Mouse (Mus musculus): ENCODE results near the gene Ttc7b. TPM values are rescaled to one million over a fixed set of nuclear protein-coding genes. Genes with fewer than 3 reads are reported as not detected.

Gene Ttc7b
- polyA plus RNA-seq, 1 experiment from 2014 or later, result 5.0 TPM

DNA sequence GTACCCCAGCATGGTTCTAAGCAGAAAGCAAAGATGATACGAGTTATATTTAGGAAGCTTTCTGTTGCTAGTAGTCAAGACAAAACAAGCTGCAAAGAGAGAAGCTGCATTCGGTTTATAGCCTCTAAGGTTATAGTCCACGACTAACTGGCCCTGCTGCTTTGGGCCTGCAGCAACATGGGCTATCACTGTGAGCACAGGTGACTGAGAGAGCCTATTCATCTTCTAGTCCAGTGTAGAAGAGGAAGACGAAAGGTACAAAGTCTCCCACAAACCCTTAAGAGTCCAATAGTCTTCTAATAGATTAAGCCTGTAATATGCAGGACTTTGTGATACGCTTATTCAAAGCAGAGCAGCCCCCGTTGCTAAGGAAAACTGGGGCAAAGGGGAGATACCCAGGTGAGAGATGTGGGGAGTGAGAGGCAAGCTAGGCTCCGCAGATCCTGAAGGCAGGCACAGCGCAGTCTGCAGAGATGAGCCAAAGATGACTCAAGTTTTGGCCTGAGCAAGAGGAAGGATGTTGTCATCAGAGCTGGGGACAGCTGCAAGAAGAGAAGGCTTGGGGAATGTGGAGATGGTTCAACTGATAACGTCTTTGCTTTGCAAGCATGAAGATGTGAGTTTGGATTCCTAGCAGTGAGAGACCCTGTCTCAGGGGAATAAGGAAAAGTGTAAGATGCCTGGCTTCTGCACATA is 250.5 kb downstream of the Ttc7b start:
- H3K9me3 ChIP-seq, result no peaks in the 10 kb centered on the region
- no peaks in the 10 kb centered on the region for H3K36me3 ChIP-seq
- peaks cover 12% of the 10 kb centered on the region for H3K4me1 ChIP-seq
- no peak for ATAC-seq (ENCODE audit: insufficient number of reproducible peaks, low FRiP score, low TSS enrichment, low read depth)
- WGBS, result 80% methylated on average over 9 of the region's 9 CpGs
- no peak overlapping the region for H3K4me2 ChIP-seq
- no peak overlapping the region for H3K4me3 ChIP-seq
- no peak overlapping the region for H3K9ac ChIP-seq
- H3K27ac ChIP-seq, result no peak overlapping the region
- no peaks in the 10 kb centered on the region for H3K27me3 ChIP-seq

DNA sequence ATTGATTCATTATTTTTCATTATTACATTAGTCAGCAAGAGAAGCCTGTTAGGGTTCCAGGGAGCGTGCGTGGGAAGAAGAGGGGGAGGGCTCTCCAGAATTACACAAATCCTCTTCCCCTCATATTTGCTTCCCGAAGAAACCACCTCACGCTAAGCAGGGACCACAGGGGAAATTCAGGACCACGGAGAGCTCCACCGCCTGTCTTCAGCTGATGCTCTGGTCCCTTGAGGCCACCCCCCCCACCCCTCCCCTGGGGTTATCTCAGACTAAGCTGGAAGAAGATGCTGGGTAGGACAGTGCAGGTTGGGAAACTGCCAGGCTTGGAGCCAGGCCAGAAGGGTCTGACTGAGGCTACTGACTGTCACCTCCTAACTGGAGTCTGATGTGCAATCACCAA is 252.6 kb downstream of the Ttc7b start:
- H3K4me1 ChIP-seq, result peaks cover 13% of the 10 kb centered on the region
- no peaks in the 10 kb centered on the region for H3K36me3 ChIP-seq
- no peak overlapping the region for H3K27ac ChIP-seq
- WGBS, result 10% methylated on average over 6 of the region's 6 CpGs
- ATAC-seq (ENCODE audit: insufficient number of reproducible peaks, low FRiP score, low TSS enrichment, low read depth), result no peak
- H3K4me2 ChIP-seq, result no peak overlapping the region
- no peaks in the 10 kb centered on the region for H3K27me3 ChIP-seq
- no peak overlapping the region for H3K4me3 ChIP-seq
- no peaks in the 10 kb centered on the region for H3K9me3 ChIP-seq
- no peak overlapping the region for H3K9ac ChIP-seq

DNA sequence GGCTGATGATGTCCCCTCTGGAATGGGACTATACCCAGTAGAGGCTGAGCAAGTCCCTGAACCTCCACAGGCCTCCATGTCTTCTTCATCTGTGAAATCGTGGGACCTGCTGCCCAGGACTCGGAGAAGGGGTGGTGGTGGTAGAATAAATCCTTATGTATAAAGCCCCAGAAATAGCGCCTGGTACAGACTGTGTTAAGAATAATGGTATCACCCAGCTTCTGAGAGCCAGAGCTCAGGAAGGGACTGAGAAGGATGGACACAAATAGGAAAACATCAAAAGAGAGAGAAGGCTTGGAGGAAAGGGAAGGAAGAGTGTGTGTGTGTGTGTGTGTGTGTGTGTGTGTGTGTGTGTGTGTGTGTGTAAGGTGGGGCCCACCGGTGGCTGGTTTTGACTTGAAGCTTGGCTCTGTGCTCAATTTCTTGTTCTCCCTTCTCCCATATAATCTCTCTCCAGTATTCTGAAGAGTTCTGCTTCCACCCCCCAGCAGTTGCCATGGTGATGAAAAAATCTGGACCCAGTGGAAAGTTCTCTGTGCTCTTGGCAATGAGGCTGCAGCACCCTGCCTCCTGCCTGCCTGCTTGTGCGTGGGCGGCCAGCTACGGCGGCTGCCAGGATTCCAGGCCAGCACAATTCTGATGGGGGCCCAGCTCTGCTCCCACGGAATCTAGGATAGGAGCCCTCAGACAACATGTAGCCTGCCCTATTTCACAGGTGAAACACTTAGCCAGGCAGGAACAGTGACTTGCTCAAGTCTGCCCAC is 254.9 kb downstream of the Ttc7b start:
- Histone ChIP-seq H3K36me3 (no peaks in the 10 kb centered on the region), H3K27ac (no peak overlapping the region), H3K4me3 (no peak overlapping the region), H3K4me1 (peaks cover 13% of the 10 kb centered on the region), H3K9me3 (no peaks in the 10 kb centered on the region), H3K4me2 (no peak overlapping the region), H3K9ac (no peak overlapping the region), H3K27me3 (no peaks in the 10 kb centered on the region)
- no peak for ATAC-seq (ENCODE audit: insufficient number of reproducible peaks, low FRiP score, low TSS enrichment, low read depth)
- WGBS, result 48% methylated on average over 9 of the region's 9 CpGs

DNA sequence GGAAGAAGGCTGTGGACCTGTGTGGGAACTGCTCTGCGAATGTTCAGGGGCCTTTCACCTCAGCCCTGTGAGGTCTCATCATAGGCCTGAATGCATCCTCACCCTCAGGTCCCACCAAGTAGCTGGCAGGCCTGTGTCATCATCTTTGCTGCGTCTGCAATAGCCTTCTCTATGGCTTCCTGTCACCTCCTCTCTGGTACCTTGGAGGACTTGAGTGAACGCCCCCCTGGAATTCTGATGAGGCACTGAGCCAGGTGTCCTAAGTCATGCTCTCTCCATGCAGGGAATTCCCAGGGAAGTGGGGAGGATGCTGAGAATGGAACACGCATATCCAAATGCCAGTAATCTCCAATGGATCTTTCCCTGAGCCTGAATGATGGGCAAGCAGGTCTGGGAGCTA is 255.7 kb downstream of the Ttc7b start:
- Histone ChIP-seq H3K4me3 (no peak overlapping the region), H3K27ac (no peak overlapping the region), H3K36me3 (no peaks in the 10 kb centered on the region), H3K9me3 (no peaks in the 10 kb centered on the region), H3K4me2 (no peak overlapping the region), H3K9ac (no peak overlapping the region), H3K27me3 (no peaks in the 10 kb centered on the region), H3K4me1 (peaks cover 13% of the 10 kb centered on the region)
- WGBS, result 77% methylated on average over 4 of the region's 4 CpGs
- ATAC-seq (ENCODE audit: insufficient number of reproducible peaks, low FRiP score, low TSS enrichment, low read depth), result no peak

DNA sequence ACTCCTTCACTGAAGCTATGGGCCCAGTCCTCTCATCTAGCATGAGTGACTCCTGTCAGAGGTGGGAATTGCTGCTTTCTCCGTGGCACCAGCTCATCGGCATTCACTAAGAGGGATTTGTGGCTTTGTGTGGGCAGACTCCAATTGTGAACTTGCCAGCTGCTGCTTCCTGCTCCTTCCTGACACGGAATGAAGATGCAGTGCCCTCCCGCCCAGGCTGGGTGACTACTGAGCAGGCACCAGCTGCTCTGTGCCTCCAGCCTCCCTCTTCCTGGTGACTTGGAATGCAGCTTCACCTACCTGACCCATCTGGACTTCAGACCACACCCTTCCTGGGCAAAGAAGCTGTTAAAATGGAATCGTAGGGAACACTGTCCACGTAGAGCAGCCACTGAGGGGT is 257.8 kb downstream of the Ttc7b start:
- H3K9ac ChIP-seq, result no peak overlapping the region
- peaks cover 13% of the 10 kb centered on the region for H3K4me1 ChIP-seq
- ATAC-seq (ENCODE audit: insufficient number of reproducible peaks, low FRiP score, low TSS enrichment, low read depth), result no peak
- H3K4me2 ChIP-seq, result no peak overlapping the region
- no peaks in the 10 kb centered on the region for H3K36me3 ChIP-seq
- H3K4me3 ChIP-seq, result no peak overlapping the region
- 74% methylated on average over 6 of the region's 6 CpGs for WGBS
- H3K9me3 ChIP-seq, result no peaks in the 10 kb centered on the region
- H3K27ac ChIP-seq, result no peak overlapping the region
- no peaks in the 10 kb centered on the region for H3K27me3 ChIP-seq

DNA sequence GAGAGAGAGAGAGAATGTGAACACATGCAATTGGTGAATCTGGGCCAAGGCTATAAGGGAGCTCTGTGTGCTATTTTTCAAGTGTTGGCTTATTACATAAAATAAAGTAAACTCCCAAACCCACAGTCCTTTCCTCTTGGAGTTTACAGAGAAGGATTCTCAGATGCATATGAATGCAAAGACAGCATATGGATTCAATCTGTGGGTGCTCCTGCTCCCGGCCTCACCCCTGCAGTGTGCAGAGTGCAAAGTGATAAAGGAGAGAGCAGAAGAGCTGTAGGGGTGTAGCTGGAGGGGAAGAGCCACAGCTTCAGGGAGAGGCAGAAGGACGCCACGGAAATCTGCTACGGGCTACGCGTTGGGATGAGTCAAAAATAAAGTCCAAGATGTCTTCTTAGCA is 258.9 kb downstream of the Ttc7b start:
- Histone ChIP-seq H3K9me3 (no peaks in the 10 kb centered on the region), H3K4me2 (no peak overlapping the region), H3K9ac (no peak overlapping the region), H3K36me3 (no peaks in the 10 kb centered on the region), H3K4me1 (peaks cover 13% of the 10 kb centered on the region), H3K27me3 (no peaks in the 10 kb centered on the region), H3K4me3 (no peak overlapping the region), H3K27ac (no peak overlapping the region)
- ATAC-seq (ENCODE audit: insufficient number of reproducible peaks, low FRiP score, low TSS enrichment, low read depth), result no peak
- 69% methylated on average over 6 of the region's 6 CpGs for WGBS

DNA sequence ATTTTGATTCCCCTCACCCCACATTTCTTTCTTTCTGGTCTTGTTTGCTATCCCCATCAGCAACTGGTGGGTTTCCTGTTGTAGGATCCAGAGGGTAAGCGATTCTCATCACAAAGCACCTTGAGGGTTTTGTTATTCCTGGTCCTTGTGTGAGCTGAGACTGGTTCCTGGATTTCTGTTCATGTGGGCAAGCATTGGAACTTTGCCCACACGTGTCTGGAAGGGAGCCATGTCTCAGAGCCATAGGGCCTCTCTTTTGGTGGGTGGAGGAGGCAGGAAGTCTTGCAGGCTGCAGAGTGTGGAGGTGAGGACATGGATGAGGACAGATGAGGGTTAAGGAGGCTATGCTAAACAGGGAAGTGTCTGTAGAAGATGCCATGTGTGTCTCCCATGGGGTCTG is 260.5 kb downstream of the Ttc7b start:
- Histone ChIP-seq H3K36me3 (no peaks in the 10 kb centered on the region), H3K4me2 (no peak overlapping the region), H3K4me3 (no peak overlapping the region), H3K9me3 (no peaks in the 10 kb centered on the region), H3K27ac (no peak overlapping the region), H3K4me1 (peaks cover 2% of the 10 kb centered on the region), H3K9ac (no peak overlapping the region), H3K27me3 (no peaks in the 10 kb centered on the region)
- 54% methylated on average over 2 of the region's 2 CpGs for WGBS
- no peak for ATAC-seq (ENCODE audit: insufficient number of reproducible peaks, low FRiP score, low TSS enrichment, low read depth)

DNA sequence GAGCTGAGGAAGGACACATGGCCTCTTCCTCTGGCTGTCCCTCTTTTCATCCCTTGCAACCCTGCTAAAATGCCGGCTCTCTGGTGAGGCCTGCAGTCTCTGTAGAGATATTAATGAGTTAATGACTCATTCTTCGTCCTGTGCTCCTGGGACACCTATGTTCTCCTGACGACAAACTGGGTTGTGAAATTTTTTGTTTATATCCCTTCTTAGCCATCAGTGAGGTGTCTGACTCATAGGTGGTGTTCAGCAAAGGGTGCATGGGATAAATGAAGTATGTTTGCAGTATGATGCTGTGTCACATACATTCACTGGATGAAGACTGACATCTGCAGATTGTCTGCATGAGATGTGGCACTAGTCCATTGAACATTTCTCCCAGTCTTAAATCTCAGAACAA is 262.8 kb downstream of the Ttc7b start:
- H3K4me1 ChIP-seq, result no peaks in the 10 kb centered on the region; the same call in 1 of the 2 replicates
- no peak for ATAC-seq (ENCODE audit: insufficient number of reproducible peaks, low FRiP score, low TSS enrichment, low read depth)
- no peaks in the 10 kb centered on the region for H3K36me3 ChIP-seq
- H3K9ac ChIP-seq, result no peak overlapping the region
- H3K27ac ChIP-seq, result no peak overlapping the region
- no peaks in the 10 kb centered on the region for H3K27me3 ChIP-seq
- no peak overlapping the region for H3K4me2 ChIP-seq
- no peak overlapping the region for H3K4me3 ChIP-seq
- H3K9me3 ChIP-seq, result no peaks in the 10 kb centered on the region
- 62% methylated on average over 3 of the region's 3 CpGs for WGBS

DNA sequence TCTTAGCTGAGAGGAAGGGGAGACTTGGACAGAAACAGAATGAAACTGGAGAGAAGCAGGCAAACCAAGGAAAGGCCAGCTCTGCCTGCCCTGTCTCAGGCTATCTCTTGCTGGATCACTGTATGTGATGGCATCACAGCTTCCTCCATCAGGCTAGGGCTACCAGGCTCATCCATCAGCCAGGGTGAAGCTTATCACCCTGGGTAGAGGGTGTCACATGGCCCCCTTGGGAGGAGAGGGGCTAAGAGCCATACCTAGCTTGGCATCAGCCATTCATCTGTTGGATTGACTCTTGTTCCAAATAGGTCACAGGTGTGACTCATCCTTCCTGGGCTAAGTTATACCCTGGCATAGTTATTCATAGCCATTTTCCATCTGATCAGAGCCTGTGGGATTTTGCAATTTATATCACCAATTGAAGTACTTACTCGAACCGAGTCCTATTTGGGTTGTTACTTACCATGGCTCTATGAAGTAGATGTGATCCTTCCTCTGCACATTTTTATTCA is 265.1 kb downstream of the Ttc7b start:
- no peak for ATAC-seq (ENCODE audit: insufficient number of reproducible peaks, low FRiP score, low TSS enrichment, low read depth)
- H3K4me3 ChIP-seq, result no peak overlapping the region
- 79% methylated on average over 2 of the region's 2 CpGs for WGBS
- H3K9me3 ChIP-seq, result no peaks in the 10 kb centered on the region
- no peak overlapping the region for H3K27ac ChIP-seq
- H3K36me3 ChIP-seq, result no peaks in the 10 kb centered on the region
- H3K4me1 ChIP-seq, result no peaks in the 10 kb centered on the region; the same call in 1 of the 2 replicates
- H3K4me2 ChIP-seq, result no peak overlapping the region
- no peak overlapping the region for H3K9ac ChIP-seq
- H3K27me3 ChIP-seq, result no peaks in the 10 kb centered on the region

DNA sequence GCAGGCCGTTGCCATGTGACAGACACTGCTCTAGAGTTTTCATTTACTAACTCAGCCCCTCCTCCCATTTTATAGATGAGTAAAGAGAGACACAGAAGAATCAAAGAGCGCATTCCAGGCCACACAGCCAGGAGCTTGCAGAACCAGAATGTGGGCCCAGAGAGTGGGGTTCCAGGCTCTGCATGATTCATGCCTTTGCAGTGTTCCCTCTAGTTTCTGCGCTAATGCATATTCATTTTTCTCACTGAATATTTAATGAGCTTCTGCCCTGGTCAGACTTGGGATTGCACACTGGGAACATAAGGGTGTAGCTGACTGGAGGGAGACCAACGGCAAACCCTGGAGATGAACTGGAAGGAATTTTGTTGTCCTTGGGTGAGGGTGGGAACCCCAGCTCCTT is 266.2 kb downstream of the Ttc7b start:
- Histone ChIP-seq H3K27ac (no peak overlapping the region), H3K36me3 (no peaks in the 10 kb centered on the region), H3K9ac (no peak overlapping the region), H3K4me1 (no peaks in the 10 kb centered on the region), H3K27me3 (no peaks in the 10 kb centered on the region), H3K4me3 (no peak overlapping the region), H3K9me3 (no peaks in the 10 kb centered on the region), H3K4me2 (no peak overlapping the region)
- 80% methylated on average over 4 of the region's 4 CpGs for WGBS
- no peak for ATAC-seq (ENCODE audit: insufficient number of reproducible peaks, low FRiP score, low TSS enrichment, low read depth)
